Mouse (Mus musculus) hindbrain, embryonic 12.5 days (tissue): Measurements from ENCODE around the gene Gm10147. TPM values are rescaled to one million over a fixed set of nuclear protein-coding genes. Genes with fewer than 3 reads are reported as not detected.
"Not testable (repeated sequence)": the region's sequence is repeated elsewhere in the genome, so short reads cannot be mapped to it uniquely, and the experiment has no call there.

Experiments
- ATAC-seq: fragments of 200-750 bp; cut with Nextera tagmentation; 2 replicates; pipeline ENCODE4 v1.8.0; 2017; ENCODE audit warnings: moderate TSS enrichment; ENCODE audit not compliant: low FRiP score
- H3K27ac ChIP-seq: fragments of 300-500 bp; sonication (generic); 2 replicates; pipeline ENCODE4 v1.5.1; 2016; ENCODE audit warnings: mild to moderate bottlenecking
- H3K27me3 ChIP-seq: fragments of 300-500 bp; sonication (generic); 2 replicates; pipeline ENCODE4 v1.6.1; 2016; ENCODE audit warnings: mild to moderate bottlenecking
- H3K36me3 ChIP-seq: fragments of 300-500 bp; sonication (generic); 2 replicates; pipeline ENCODE4 v1.6.1; 2016; ENCODE audit warnings: mild to moderate bottlenecking
- H3K4me1 ChIP-seq: fragments of 300-500 bp; sonication (generic); 2 replicates; pipeline ENCODE4 v1.6.1; 2016
- H3K4me2 ChIP-seq: fragments of 300-500 bp; sonication (generic); replicated peaks from 2 replicates; pipeline ENCODE4 v1.6.1; 2016; ENCODE audit warnings: mild to moderate bottlenecking
- H3K4me3 ChIP-seq: fragments of 300-500 bp; sonication (generic); 2 replicates; pipeline ENCODE4 v1.5.1; 2016; ENCODE audit warnings: mild to moderate bottlenecking
- H3K9ac ChIP-seq: fragments of 300-500 bp; sonication (generic); 2 replicates; pipeline ENCODE4 v1.6.1; 2016; ENCODE audit warnings: mild to moderate bottlenecking, moderate library complexity
- H3K9me3 ChIP-seq: fragments of 300-500 bp; sonication (generic); replicated peaks from 2 replicates; pipeline ENCODE4 v1.6.1; 2016; ENCODE audit warnings: mild to moderate bottlenecking
- WGBS: fragments of 180-500 bp; shearing (Covaris S2); methylation state at CpG from one replicate; pipeline ENCODE4 v1.1.7; 2016; 5-methylcytosine and 5-hydroxymethylcytosine counted together
- microRNA-seq: library from miRNA; unstranded; fragments of <30 nt; microRNA quantifications from one replicate; pipeline ENCODE4, GENCODE M21; 2017
- polyA plus RNA-seq: library from polyadenylated mRNA; unstranded; fragments of >200 nt; fragmentation: Nextera tagmentation; extraction: Ambion mirVana; gene quantifications from 2 replicates; pipeline ENCODE4 v1.2.1, GENCODE M21; 2016

The Gm10147 gene
- polyA plus RNA-seq, result not detected in 2 replicates

DNA sequence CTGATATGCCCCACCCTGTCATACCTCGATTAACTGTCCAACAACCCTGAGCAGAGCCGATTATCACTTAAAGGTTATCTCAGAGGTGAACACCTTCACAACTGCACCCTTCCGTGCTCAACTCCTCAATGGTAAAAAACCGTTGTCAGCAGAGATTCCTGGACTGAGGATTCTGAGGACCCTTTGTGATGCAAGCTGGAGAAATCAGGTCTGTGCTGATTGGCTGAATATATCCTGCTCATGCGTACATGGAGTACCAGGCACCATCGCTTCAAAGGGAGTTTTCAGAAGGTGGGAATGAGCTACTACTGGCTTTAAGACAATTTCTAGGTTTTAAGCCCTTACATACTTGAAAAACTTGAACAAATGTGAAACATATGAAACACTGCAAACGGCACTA, at the start of gene Gm10147:
Gm10147 (minus strand) TSS at position 101 of the 400 bp plus-strand sequence.
- H3K9ac ChIP-seq, H3K4me3 ChIP-seq, H3K4me2 ChIP-seq, ATAC-seq, H3K4me1 ChIP-seq, H3K9me3 ChIP-seq, H3K27ac ChIP-seq, H3K27me3 ChIP-seq, H3K36me3 ChIP-seq: not testable (repeated sequence)
- WGBS, result no CpG with 5 or more reads among the region's 7 CpGs

Small RNA genes lying within 50 kb of the gene (microRNA-seq; reads per million reads assigned to microRNA genes)
- not detected for gene Gm44499
